Mouse (Mus musculus) splenic B cell, adult 2 months (primary cell): ENCODE results near the gene R3hdm4.

ENCODE experiments used
- DNase-seq: peaks from one replicate; pipeline ENCODE4 v3.0.0-alpha.2; 2011; ENCODE audit warnings: low read depth, low spot score
- H3K27me3 ChIP-seq: 2 replicates; pipeline ENCODE4 v1.6.1; 2012; ENCODE audit warnings: mild to moderate bottlenecking, low read length, moderate library complexity, mixed read lengths; ENCODE audit not compliant: control insufficient read depth, poor library complexity, insufficient read depth, severe bottlenecking
- H3K36me3 ChIP-seq: 2 replicates; pipeline ENCODE4 v1.6.1; 2012; ENCODE audit warnings: mild to moderate bottlenecking, low read length, moderate library complexity, mixed read lengths; ENCODE audit not compliant: control insufficient read depth, poor library complexity, insufficient read depth, severe bottlenecking

R3hdm4 gene

DNA sequence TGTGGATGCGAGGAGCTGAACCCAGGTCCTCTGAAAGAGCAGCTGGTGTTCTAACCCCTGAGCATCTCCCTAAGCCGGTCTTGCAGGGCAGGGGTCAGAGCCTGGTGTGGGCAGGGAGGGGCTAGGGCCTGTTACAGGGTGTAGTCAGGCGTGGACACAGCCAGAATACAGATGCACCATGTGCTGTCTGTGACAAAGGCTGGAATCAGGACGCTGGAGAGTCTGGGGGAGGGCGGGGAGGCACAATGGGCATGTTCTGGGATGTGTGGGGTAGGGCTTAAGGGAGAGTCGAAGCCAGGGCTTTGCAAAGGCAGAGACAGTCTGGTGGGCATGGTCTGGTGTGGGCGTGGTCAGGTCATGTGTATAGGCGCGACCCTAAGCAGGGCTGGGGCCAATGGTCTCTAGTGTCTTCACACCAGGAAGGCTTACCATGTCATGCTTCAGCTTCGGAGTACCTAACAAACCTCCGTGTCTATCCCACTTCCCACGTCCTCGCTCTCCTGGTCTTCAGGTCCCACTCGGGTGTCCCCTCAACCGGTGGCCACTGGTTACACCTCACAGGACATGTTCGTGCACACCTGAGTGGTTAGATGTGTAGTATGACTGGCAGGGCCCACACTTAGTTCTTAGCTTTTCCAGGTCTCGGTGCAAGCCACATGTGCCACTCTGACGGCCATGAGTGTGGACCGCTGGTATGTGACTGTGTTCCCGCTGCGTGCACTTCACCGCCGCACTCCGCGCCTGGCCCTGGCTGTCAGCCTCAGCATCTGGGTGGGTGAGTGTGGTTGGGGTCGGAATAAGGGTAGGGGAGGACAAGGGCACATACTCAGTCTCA, 735 bp downstream of the R3hdm4 start:
- Histone ChIP-seq H3K27me3 (no peaks in the 10 kb centered on the region), H3K36me3 (no peaks in the 10 kb centered on the region)
- DNase-seq: no peak

DNA sequence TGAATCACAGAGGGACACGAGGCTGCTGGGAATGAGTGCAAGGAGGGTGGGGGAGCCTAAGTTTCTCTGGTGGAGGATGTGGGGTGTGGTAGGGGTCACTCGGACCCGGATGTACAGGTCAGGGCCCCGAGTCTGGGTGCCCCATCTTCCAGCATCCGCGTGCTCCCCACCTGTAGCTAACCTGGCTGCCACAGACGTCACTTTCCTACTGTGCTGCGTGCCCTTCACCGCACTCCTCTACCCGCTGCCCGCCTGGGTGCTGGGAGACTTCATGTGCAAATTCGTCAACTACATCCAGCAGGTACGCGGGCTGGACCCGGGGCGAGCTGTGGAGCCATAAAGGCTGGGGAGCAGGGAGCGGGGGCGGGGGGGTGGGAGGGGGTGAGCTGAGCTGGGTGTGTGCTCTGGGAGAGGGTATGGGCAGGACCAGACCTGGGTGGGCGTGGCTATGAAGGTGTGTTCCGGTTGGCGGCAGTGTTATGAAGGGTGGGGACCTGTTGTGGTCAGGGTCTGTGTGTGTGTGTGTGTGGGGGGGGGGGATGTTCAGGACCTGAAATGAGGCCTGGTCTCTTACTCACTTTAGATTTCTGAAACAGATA, 1.7 kb downstream of the R3hdm4 start:
- H3K27me3 ChIP-seq: no peaks in the 10 kb centered on the region
- no peaks in the 10 kb centered on the region for H3K36me3 ChIP-seq
- peak; percentile 27 for DNase-seq

DNA sequence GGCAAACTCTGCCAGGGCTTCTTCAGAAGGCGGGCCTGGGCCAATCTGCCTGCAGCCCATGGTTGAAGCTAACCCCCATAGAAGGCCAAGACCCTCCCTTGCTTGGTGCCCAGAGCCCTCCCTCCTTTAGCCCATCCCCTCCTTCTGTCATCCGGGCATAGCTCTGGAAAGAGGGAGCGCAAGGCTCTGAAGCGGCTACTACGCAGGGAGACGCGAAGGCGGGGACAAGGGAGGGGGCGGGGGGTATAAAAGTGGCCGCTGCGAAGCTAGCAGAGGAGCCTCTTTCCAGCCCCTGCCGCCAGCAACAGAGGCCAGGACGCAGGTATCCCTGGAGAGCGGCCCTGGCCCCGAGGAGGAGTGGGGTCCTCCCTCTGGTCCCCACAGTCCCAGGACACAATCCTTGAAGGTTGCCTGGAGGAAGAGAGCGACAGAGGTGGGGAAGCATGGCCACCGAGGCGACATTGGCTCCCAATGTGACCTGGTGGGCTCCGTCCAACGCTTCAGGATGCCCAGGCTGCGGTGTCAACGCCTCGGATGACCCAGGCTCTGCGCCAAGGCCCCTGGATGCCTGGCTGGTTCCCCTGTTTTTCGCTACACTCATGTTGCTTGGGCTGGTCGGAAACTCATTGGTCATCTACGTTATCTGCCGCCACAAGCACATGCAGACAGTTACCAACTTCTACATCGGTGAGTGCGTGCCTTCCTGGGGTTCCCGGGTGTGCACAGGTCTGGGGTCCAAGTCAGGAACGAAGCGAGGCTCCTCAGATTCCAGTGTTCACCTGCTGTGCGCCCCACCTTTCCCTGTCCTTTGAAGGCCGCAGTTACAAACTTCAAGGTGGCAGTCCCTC, 2.6 kb downstream of the R3hdm4 start:
- no peak for DNase-seq
- no peaks in the 10 kb centered on the region for H3K36me3 ChIP-seq
- no peaks in the 10 kb centered on the region for H3K27me3 ChIP-seq

DNA sequence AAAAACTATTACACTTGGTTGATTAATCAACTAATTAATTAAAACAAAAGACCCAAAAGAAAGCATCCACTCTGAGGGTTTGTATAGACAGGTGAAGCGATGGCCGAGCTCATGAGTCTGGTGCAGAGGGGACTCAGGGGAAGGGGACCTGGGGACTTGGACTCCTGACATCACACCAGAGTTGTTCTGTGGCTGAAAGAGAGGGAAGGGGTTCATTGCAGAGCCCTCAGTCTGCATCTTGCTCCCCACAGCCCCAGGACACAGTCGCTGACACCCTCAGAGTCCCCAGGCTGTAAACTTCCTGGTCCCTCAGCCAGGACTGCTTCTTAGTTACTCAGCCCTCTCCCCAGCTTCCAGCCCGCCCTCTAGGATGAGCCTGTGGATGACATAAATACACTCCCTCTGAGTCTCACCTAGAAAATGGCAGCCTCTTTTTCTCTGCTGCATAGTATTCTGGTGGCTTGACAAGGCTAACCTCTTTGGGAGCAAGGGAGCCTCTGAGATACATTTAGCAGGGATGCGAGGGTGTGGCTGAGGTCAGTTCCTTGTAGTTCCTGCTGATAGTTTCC, 3.4 kb downstream of the R3hdm4 start:
- no peaks in the 10 kb centered on the region for H3K27me3 ChIP-seq
- no peak for DNase-seq
- H3K36me3 ChIP-seq: no peaks in the 10 kb centered on the region

DNA sequence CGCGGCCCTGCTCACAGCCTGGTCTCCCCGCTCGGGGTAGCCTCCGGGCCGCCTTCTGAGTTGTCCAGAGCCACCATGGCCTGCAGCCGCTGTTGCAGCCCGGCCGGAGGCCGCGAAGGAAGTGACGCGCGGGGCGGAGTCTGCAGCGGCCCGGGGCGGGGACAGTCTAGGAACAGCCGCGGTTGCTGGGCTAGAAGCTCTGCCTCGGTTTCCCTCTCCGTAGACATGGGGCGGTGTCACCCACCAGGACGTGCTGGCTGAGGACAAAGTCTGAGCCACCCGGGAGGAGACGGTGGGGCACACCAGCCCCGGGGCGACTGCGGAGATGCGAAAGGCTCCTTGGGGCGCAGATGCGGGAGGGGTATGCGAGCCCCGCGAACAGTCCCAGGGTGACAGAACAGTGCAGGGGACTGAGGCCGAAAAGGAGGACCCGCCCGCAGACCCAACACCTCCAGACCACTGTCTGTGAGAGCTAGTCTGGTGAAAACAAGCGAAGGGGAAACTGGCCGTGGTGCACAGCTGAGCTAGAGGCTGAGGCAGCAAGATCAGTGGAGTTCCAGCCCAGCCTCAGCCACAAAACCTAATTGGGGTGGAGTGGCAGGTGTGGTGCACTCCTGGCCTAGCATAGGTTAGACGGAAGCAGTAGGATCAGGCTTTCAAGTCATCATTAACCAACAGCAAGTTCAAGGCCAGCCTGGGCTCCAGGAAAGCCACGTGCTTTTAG, 4.0 kb downstream of the R3hdm4 start, which contains the start of gene Kiss1r:
TSS of gene Kiss1r (plus strand) at position 164 of the 724 bp plus-strand sequence.
- Histone ChIP-seq H3K36me3 (no peaks in the 10 kb centered on the region), H3K27me3 (no peaks in the 10 kb centered on the region)
- DNase-seq: peak; percentile 73

DNA sequence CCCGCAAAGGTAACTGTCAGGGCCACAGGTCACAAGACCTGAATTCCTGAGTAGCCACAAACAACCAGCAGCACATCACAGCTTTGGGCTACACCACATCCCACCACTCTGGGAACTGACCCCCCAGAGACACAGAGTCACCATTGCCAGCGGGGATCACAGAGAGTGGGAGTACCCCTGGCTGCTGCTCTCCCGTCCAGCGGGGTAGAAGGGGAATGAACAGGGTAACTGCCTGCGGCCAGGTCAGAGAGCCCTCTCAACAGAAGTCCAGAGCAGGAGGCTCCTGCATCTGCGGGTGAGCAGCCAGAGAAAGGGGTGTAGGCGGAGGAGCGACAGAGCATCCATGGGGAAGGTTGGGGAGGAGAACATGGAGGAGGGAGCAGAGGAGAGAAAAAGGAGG, 4.9 kb downstream of the R3hdm4 start:
- DNase-seq: no peak
- Histone ChIP-seq H3K27me3 (no peaks in the 10 kb centered on the region), H3K36me3 (no peaks in the 10 kb centered on the region)

DNA sequence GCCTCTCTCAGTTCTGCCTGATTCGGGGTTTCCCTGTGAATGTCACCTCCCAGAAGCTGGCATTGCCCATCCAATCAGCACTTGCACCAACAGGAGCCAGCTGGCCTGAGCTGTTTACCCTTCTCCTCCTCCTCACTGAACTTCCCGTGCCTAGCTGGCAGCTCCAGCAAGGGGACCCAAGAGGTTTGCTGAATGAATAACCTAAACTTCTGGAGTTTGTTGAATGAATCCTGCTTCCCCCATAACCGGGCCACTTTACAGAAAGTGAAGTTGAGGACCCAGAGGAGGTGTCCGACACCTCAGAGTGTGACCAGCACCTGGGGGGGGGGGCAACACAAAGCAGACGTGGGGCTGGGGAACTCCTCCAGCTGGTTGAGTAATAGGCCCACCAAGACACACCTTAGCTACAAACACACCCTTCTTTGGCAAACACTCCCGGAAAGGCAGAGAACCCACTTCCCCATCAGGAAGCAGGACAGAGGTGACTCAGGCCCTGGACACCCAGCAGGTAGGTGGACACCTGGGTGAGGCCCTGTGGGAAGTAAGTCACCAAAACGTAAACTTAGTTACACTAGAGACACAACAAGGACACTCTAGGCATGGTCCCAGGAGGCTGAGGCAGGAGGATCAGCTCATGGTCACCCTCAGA, 5.9 kb downstream of the R3hdm4 start:
- H3K27me3 ChIP-seq: no peaks in the 10 kb centered on the region
- DNase-seq: no peak
- H3K36me3 ChIP-seq: no peaks in the 10 kb centered on the region

DNA sequence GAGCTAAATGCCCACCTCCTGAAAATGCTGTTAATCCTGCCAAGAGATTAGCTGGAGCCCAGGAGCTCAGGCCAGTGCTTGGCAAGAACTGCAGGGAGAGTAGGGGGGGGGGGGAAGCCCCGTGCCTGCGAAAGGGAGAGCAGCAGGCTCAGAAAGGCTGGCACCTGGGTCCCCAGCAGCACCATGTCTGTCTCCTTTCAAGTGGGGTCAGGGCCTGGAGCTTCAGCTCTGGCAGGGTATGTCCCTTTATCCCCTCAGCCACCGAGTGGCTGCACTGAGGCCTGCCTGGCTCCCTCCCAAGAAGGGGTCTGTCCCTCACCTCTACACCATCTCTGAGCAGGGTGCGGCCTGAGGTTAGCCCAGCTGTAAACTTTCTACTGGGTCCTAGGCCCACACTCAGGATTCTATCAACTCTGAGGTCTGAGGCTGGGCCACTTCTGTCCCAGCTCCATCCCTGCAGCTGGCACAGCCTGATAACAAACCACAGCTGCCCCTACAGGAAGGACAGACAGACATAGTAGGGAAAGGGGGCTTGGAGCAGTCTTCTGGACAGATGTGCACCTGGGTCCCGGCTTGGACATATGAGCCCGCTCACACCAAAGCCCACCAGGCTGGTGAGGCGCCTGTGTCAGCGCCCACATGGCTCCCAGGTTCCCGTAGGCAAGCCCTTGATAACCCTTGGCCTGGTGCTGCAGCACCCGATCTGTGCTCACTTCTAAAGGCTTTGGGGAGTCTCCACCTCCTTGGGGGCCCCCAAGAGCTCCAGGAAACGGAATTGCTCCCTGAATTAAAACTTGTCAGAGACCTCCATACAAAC, 6.7 kb downstream of the R3hdm4 start:
- no peak for DNase-seq
- Histone ChIP-seq H3K27me3 (no peaks in the 10 kb centered on the region), H3K36me3 (no peaks in the 10 kb centered on the region)

DNA sequence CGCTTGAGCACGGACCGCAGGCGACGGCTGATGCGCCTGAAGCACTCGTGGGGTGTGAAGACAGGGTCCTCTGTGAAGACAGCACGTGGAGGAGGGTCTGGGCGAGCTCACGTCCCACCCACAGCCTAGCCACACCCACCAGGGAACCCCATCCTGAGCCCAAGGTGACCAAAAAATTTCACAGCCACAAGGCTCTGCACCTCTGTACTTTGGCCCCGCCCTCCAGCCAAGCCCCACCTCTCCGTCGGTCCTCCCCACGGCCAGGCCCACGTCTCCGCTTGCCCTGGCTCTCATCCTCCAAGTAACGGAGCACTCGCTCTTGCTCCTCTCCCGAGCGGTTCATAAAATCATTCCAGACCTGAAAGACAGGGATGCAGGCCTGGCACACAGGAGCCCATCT, 8.6 kb downstream of the R3hdm4 start:
- H3K36me3 ChIP-seq: no peaks in the 10 kb centered on the region
- no peaks in the 10 kb centered on the region for H3K27me3 ChIP-seq
- no peak for DNase-seq

DNA sequence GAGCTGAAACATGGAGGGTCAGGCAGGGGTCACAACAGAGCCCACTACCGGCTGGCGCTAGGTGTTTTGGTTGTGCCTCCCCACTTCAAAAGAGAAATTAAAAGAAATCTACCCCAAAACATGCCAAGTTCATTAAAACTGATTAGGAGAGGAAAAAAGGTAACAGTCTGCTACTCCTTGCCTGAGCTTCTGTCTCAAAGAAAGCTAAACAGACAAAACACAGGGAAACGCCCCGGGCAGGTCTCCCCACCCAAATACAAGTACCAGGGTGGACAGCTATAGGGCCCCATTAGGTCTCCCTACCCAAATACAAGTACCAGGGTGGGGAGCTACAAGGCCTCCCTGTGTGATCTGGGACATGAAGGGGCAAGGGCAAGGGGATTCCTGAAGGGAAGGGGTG, 10.5 kb downstream of the R3hdm4 start, which contains the start of gene Gm26602:
TSS of gene Gm26602 (plus strand) at position 301 of the 400 bp plus-strand sequence.
- peaks cover under 1% of the 10 kb centered on the region; the same call in 1 of the 2 replicates for H3K36me3 ChIP-seq
- no peak for DNase-seq
- no peaks in the 10 kb centered on the region for H3K27me3 ChIP-seq

DNA sequence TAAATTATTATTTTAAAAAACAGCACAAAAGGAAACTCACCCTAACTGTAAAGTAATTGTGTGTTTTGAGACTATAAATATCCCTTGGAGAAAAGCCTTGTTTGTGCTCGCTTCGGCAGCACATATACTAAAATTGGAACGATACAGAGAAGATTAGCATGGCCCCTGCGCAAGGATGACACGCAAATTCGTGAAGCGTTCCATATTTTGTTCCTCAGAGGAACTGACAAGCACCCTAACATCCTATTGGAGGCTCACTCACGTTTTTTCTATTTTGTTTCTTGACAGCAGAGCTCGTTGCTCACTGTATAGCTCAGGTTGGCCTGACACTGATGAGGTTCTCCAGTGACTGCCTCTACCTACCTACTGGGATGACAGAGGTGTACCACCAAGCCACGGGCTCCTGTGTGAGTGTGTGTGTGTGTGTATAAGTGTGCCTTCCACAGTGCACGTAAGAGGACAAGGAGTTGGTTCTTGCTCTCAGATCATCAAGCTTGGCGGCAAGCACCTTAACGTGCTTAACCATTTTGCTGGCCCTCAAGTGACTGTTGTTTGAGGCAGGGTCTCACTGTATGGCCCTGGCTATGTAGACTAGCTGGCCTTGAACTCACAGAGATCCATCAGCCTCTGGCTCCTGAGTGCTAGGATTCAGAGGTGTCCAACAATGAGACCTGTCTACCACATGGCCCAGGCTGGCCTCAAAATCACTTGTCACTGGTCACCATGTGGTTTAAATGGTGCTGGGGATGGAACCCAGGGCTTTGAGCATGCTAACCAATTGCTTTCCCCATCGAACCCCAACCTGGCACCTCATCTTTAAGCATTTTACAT, 11.7 kb downstream of the R3hdm4 start:
- peaks cover 4% of the 10 kb centered on the region for H3K36me3 ChIP-seq
- DNase-seq: no peak
- no peaks in the 10 kb centered on the region for H3K27me3 ChIP-seq

DNA sequence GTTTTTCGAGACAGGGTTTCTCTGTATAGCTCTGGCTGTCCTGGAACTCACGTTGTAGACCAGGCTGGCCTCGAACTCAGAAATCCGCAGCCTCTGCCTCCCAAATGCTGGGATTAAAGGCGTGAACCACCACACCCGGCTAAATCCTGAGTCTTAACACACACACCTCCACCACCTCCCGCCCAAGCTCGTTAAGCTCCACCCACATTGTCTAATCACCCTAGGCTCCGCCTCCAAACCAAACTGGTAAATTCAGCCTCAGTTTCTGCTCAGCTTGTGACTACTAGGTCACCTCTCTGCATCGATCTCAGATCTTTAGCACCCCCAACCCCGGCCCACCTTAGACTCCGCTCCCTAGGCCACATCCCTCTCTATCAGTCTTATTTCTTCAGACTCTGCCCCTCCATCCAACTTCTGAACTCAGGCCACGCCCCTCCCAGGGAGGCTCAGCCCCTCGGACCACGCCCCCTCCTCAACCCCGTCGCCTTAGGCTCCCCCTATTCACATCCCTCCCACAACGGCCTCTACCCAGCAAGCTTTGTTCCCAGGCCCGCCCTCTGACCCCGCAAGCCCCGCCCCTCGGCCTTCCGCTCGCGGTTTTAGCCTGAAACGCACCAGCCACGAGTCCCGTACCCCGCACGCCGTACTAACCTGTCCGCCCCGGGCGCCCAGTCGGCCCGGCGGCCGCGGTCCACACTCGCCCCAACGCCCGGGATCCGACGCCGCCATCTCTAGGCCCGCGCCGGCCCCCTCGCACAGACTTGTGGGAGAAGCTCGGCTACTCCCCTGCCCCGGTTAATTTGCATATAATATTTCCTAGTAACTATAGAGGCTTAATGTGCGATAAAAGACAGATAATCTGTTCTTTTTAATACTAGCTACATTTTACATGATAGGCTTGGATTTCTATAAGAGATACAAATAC, 12.6 kb downstream of the R3hdm4 start, which contains the start of gene Med16:
TSS of gene Med16 (minus strand) at position 757 of the 925 bp plus-strand sequence.
- Histone ChIP-seq H3K36me3 (peaks cover 4% of the 10 kb centered on the region), H3K27me3 (no peaks in the 10 kb centered on the region)
- peak; percentile 98 for DNase-seq
